Mouse (Mus musculus) G1E (cell line): ENCODE measurements at regions not wholly inside any gene's neighbourhood (a gene's known extent, or its start where the extent isn't known, plus 50 kb on each side); places are given as distances from the start of the nearest gene placed in this dataset.
"Not testable (repeated sequence)": the region's sequence is repeated elsewhere in the genome, so short reads cannot be mapped to it uniquely, and the experiment has no call there.

Source experiments
- ATAC-seq: 2 replicates; pipeline ENCODE4 v1.8.0; 2016; ENCODE audit warnings: mild to moderate bottlenecking; ENCODE audit not compliant: insufficient number of reproducible peaks, poor library complexity, low FRiP score, severe bottlenecking; ENCODE audit errors: extremely low read depth
- DNase-seq: peaks from one replicate; pipeline ENCODE4 v3.0.0; 2012; ENCODE audit warnings: low spot score
- H3K27me3 ChIP-seq: 2 replicates; pipeline ENCODE4 v1.6.1; 2012; ENCODE audit warnings: mild to moderate bottlenecking, low read length, inconsistent platforms; ENCODE audit not compliant: insufficient read depth
- H3K36me3 ChIP-seq: replicated peaks from 2 replicates; pipeline ENCODE3; 2012; ENCODE audit warnings: mild to moderate bottlenecking, inconsistent platforms
- H3K4me1 ChIP-seq: 2 replicates; pipeline ENCODE4 v1.6.1; 2012; ENCODE audit warnings: low read depth, low read length, inconsistent platforms, mixed read lengths; ENCODE audit not compliant: insufficient read depth
- H3K4me3 ChIP-seq: 2 replicates; pipeline ENCODE4 v1.5.1; 2012; ENCODE audit warnings: low read depth, mild to moderate bottlenecking, inconsistent platforms, low read length, moderate library complexity, mixed read lengths
- H3K9me3 ChIP-seq: replicated peaks from 2 replicates; pipeline ENCODE4 v1.6.1; 2012; ENCODE audit warnings: inconsistent platforms
- CTCF ChIP-seq: IDR thresholded peaks from 2 replicates; pipeline ENCODE4 v1.5.1; 2012; ENCODE audit warnings: low read depth, low read length, inconsistent platforms, mixed read lengths
- GATA1 ChIP-seq: IDR thresholded peaks from 2 replicates; pipeline ENCODE4 v1.6.1; 2012; ENCODE audit warnings: borderline replicate concordance, low read length, inconsistent platforms, mixed read lengths
- GATA2 ChIP-seq: IDR thresholded peaks from 2 replicates; pipeline ENCODE4 v1.6.1; 2012; ENCODE audit warnings: low read depth, low read length, inconsistent platforms, borderline replicate concordance
- POLR2AphosphoS5 ChIP-seq: IDR thresholded peaks from 2 replicates; pipeline ENCODE4 v1.6.1; 2012; ENCODE audit warnings: low read depth, low read length, inconsistent platforms; ENCODE audit not compliant: insufficient replicate concordance
- TAL1 ChIP-seq: conservative IDR thresholded peaks from 2 replicates; pipeline ENCODE4 v1.6.1; 2012; ENCODE audit warnings: low read depth, low read length, inconsistent platforms, mixed read lengths

GRCm38 (mm10) chr12:106321511-106321910 lies 311.5 kb downstream of the Vrk1 start:
- Histone ChIP-seq H3K27me3 (no peaks in the 10 kb centered on the region), H3K4me3 (no peak overlapping the region), H3K36me3 (no peaks in the 10 kb centered on the region), H3K9me3 (peaks cover 82% of the 10 kb centered on the region), H3K4me1 (no peaks in the 10 kb centered on the region)
- ATAC-seq (no peak), DNase-seq (no peak)
- TF ChIP-seq POLR2AphosphoS5, result no peak
- no peak for TF ChIP-seq GATA2
- TF ChIP-seq TAL1, result no peak
- no peak for TF ChIP-seq GATA1
- no peak for TF ChIP-seq CTCF

- H3K27me3 ChIP-seq, result no peaks in the 10 kb centered on the region
- no peak for ATAC-seq
- H3K36me3 ChIP-seq, result no peaks in the 10 kb centered on the region
- no peak overlapping the region for H3K4me3 ChIP-seq
- H3K4me1 ChIP-seq, result no peaks in the 10 kb centered on the region
- no peak for DNase-seq
- H3K9me3 ChIP-seq, result peaks cover 73% of the 10 kb centered on the region
- no peak for TF ChIP-seq TAL1
- no peak for TF ChIP-seq CTCF
- no peak for TF ChIP-seq POLR2AphosphoS5
- no peak for TF ChIP-seq GATA2
- no peak for TF ChIP-seq GATA1
These were observed 316.6 kb downstream of the Vrk1 start for GRCm38 (mm10) chr12:106326611-106327010.

GRCm38 (mm10) chr12:106327351-106327750 lies 317.3 kb downstream of the Vrk1 start:
- no peaks in the 10 kb centered on the region for H3K4me1 ChIP-seq
- TF ChIP-seq CTCF (no peak), GATA2 (no peak), TAL1 (no peak), GATA1 (no peak)
- H3K36me3 ChIP-seq, result no peaks in the 10 kb centered on the region
- peaks cover 71% of the 10 kb centered on the region for H3K9me3 ChIP-seq
- no peak for ATAC-seq
- no peaks in the 10 kb centered on the region for H3K27me3 ChIP-seq
- no peak overlapping the region for H3K4me3 ChIP-seq
- no peak for DNase-seq

- TF ChIP-seq TAL1 (no peak), GATA2 (no peak), POLR2AphosphoS5 (no peak), CTCF (no peak), GATA1 (no peak)
- Histone ChIP-seq H3K4me3 (no peak overlapping the region), H3K27me3 (no peaks in the 10 kb centered on the region), H3K36me3 (no peaks in the 10 kb centered on the region), H3K9me3 (peaks cover 77% of the 10 kb centered on the region), H3K4me1 (no peaks in the 10 kb centered on the region)
- DNase-seq (no peak), ATAC-seq (no peak)
These were observed 347.8 kb downstream of the Vrk1 start for GRCm38 (mm10) chr12:106357867-106358266.

- H3K4me1 ChIP-seq, H3K27me3 ChIP-seq, H3K4me3 ChIP-seq, ATAC-seq, DNase-seq, H3K36me3 ChIP-seq: not testable (repeated sequence)
- H3K9me3 ChIP-seq, result peaks cover 85% of the 10 kb centered on the region
These were observed 351.6 kb downstream of the Vrk1 start for GRCm38 (mm10) chr12:106361646-106362045.

GRCm38 (mm10) chr12:106374840-106375375 lies 364.9 kb downstream of the Vrk1 start:
- Histone ChIP-seq H3K27me3 (no peaks in the 10 kb centered on the region), H3K9me3 (peaks cover 59% of the 10 kb centered on the region), H3K4me3 (no peak overlapping the region), H3K4me1 (no peaks in the 10 kb centered on the region), H3K36me3 (no peaks in the 10 kb centered on the region)
- DNase-seq (no peak), ATAC-seq (no peak)
- TF ChIP-seq POLR2AphosphoS5 (no peak), GATA1 (no peak), CTCF (no peak), GATA2 (no peak), TAL1 (no peak)

GRCm38 (mm10) chr12:106375886-106376285 lies 365.9 kb downstream of the Vrk1 start:
- no peak for TF ChIP-seq GATA1
- TF ChIP-seq GATA2, result no peak
- no peak for TF ChIP-seq TAL1
- ATAC-seq, result no peak
- no peak for DNase-seq
- Histone ChIP-seq H3K36me3 (no peaks in the 10 kb centered on the region), H3K9me3 (peaks cover 66% of the 10 kb centered on the region), H3K27me3 (no peaks in the 10 kb centered on the region), H3K4me1 (no peaks in the 10 kb centered on the region), H3K4me3 (no peak overlapping the region)
